Mouse (Mus musculus): ENCODE results near the gene Farp2.
"Not testable (repeated sequence)": the region's sequence is repeated elsewhere in the genome, so short reads cannot be mapped to it uniquely, and the experiment has no call there.

Gene Farp2

GRCm38 (mm10) chr1:93635580-93636192 is 123.8 kb downstream of the Farp2 start:
- DNase-seq, result peak; percentile 100

- no peak for DNase-seq
Observed at GRCm38 (mm10) chr1:93636211-93636897, 124.5 kb downstream of the Farp2 start.

GRCm38 (mm10) chr1:93641978-93642377 is 130.1 kb downstream of the Farp2 start:
- DNase-seq, result no peak

GRCm38 (mm10) chr1:93642692-93643091 is 130.8 kb downstream of the Farp2 start:
- no peak for DNase-seq

- no peak for DNase-seq
Observed at GRCm38 (mm10) chr1:93649604-93650172, 137.8 kb downstream of the Farp2 start.

- no peak for DNase-seq
Observed at GRCm38 (mm10) chr1:93654275-93654674, 142.4 kb downstream of the Farp2 start.

GRCm38 (mm10) chr1:93654798-93655197 is 142.9 kb downstream of the Farp2 start:
- no peak for DNase-seq

GRCm38 (mm10) chr1:93656325-93657024 is 144.6 kb downstream of the Farp2 start:
- no peak for DNase-seq

GRCm38 (mm10) chr1:93657025-93657360 is 145.1 kb downstream of the Farp2 start:
- DNase-seq, result no peak

- not testable (repeated sequence) for DNase-seq
Observed at GRCm38 (mm10) chr1:93658559-93658958, 146.7 kb downstream of the Farp2 start, which contains the start of gene Stk25. Gene Stk25 (minus strand): TSS chr1:93658659.

- peak; percentile 28 for DNase-seq
Observed at GRCm38 (mm10) chr1:93667760-93668400, 156.0 kb downstream of the Farp2 start.

GRCm38 (mm10) chr1:93668791-93669548 is 157.1 kb downstream of the Farp2 start:
- DNase-seq, result peak; percentile 90

- no peak for DNase-seq
Observed at GRCm38 (mm10) chr1:93669941-93670340, 158.1 kb downstream of the Farp2 start.
